Mouse (Mus musculus) forebrain, embryonic 15.5 days (tissue): ENCODE measurements around the gene Aldh3a1. TPM values are rescaled to one million over a fixed set of nuclear protein-coding genes. Genes with fewer than 3 reads are reported as not detected.
"Not testable (repeated sequence)": the region's sequence is repeated elsewhere in the genome, so short reads cannot be mapped to it uniquely, and the experiment has no call there.

Experiments used
- ATAC-seq: fragments of 200-750 bp; cut with Nextera tagmentation; replicated peaks from 2 replicates; pipeline ENCODE4 v1.8.0; 2017; ENCODE audit warnings: mild to moderate bottlenecking, moderate TSS enrichment, moderate library complexity
- H3K27ac ChIP-seq: fragments of 300-500 bp; sonication (generic); replicated peaks from 2 replicates; pipeline ENCODE4 v1.5.1; 2015; ENCODE audit warnings: mild to moderate bottlenecking, inconsistent platforms
- H3K27me3 ChIP-seq: fragments of 300-500 bp; sonication (generic); 2 replicates; pipeline ENCODE4 v1.6.1; 2015; ENCODE audit warnings: inconsistent platforms
- H3K36me3 ChIP-seq: fragments of 300-500 bp; sonication (generic); 2 replicates; pipeline ENCODE4 v1.6.1; 2015; ENCODE audit warnings: mild to moderate bottlenecking, inconsistent platforms
- H3K4me1 ChIP-seq: fragments of 300-500 bp; sonication (generic); 2 replicates; pipeline ENCODE4 v1.6.1; 2015; ENCODE audit warnings: inconsistent platforms
- H3K4me2 ChIP-seq: fragments of 300-500 bp; sonication (generic); replicated peaks from 2 replicates; pipeline ENCODE4 v1.6.1; 2015; ENCODE audit warnings: mild to moderate bottlenecking, inconsistent platforms
- H3K4me3 ChIP-seq: fragments of 300-500 bp; sonication (generic); 2 replicates; pipeline ENCODE4 v1.5.1; 2015; ENCODE audit warnings: mild to moderate bottlenecking, inconsistent platforms
- H3K9ac ChIP-seq: fragments of 300-500 bp; sonication (generic); replicated peaks from 2 replicates; pipeline ENCODE4 v1.6.1; 2015; ENCODE audit warnings: mild to moderate bottlenecking, inconsistent platforms
- H3K9me3 ChIP-seq: fragments of 300-500 bp; sonication (generic); 2 replicates; pipeline ENCODE4 v1.6.1; 2016; ENCODE audit warnings: inconsistent platforms
- WGBS: fragments of 180-500 bp; shearing (Covaris S2); methylation state at CpG from one replicate; pipeline ENCODE4 v1.1.7; 2015; ENCODE audit warnings: mixed read lengths; 5-methylcytosine and 5-hydroxymethylcytosine counted together
- polyA plus RNA-seq: library from polyadenylated mRNA; unstranded; fragments of >200 nt; fragmentation: Nextera tagmentation; extraction: Ambion mirVana; gene quantifications from 2 replicates; pipeline ENCODE4 v1.2.1, GENCODE M21; 2015

The Aldh3a1 gene
- polyA plus RNA-seq, 1 experiment from 2014 or later, result 0.28 TPM

DNA sequence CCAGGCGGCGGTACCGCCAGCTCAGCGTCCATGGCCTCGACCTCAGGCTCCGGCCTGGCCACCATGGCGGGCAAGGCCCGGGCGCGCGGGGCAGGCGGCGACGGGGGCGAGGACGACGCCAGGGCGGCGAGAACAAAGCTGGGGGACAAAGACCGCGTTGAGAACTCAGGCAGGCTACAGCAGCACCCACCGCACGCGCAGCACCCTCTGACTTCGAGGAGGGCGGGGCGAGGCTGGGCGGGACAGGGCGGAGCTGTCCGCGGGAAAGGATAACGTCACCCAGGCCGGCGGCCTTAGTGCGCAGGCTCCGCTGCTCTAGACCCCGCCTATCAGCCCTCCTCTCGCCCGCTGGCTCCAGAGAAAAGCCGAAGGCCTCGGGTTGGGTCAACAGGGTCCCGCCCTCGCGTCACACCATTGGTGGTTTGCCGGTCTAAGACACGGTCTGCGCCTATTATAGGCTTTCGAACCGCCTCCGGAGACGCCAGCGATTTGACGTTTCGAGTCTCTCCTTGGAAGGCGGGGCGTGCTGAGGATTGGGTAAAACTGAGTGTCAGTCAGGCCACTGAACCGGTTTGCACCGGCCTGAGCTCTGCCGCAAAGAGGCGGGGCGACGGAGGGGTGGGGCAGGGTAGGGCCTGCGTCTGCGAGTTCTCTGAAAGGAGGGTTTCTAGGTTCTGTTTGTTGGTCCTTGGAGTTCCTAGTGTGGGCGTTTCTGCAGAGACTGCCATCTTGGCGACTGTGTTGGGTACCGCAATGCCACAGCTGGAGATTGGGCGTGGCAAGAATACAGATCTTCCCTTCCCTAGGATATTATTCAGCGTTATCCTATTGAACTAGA lies 32.3 kb upstream of the Aldh3a1 start, which contains the start of gene Usp22:
Usp22 (minus strand) TSS at position 235 of the 838 bp plus-strand sequence.
- WGBS, result under 1% methylated on average over 64 of the region's 69 CpGs
- no peaks in the 10 kb centered on the region for H3K27me3 ChIP-seq
- peaks cover 38% of the 10 kb centered on the region for H3K4me1 ChIP-seq
- H3K27ac ChIP-seq, result peak within 1 kb of the TSS; percentile 99
- no peaks in the 10 kb centered on the region for H3K36me3 ChIP-seq
- peak within 1 kb of the TSS; percentile 100 for H3K9ac ChIP-seq
- ATAC-seq, result peak; percentile 97
- peak within 1 kb of the TSS; percentile 98 for H3K4me3 ChIP-seq
- no peaks in the 10 kb centered on the region for H3K9me3 ChIP-seq
- peak within 1 kb of the TSS; percentile 56 for H3K4me2 ChIP-seq

DNA sequence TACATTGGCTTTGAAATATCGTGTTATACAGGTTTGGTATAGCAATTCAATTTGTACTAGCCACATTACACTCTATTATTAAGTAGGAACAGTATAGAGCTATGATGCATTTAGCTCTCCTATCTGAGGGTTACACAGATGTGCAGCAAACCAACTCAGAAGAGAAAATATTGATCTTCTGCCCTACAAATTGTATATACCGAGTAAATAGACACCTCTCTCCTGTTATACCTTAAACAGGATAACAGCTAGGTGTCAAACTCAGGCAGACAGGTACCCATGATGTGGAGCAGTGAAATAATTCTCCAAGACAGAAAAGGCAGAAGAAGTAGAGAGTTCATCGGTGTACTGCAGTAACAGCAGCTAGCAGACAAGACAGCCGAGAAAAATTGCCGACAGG lies 31.6 kb upstream of the Aldh3a1 start:
- H3K4me1 ChIP-seq, result peaks cover 35% of the 10 kb centered on the region
- peak overlapping the region; percentile 46 for H3K4me2 ChIP-seq
- peak overlapping the region; percentile 99 for H3K27ac ChIP-seq
- H3K9ac ChIP-seq, result no peak overlapping the region
- WGBS, result 73% methylated on average over 5 of the region's 5 CpGs
- H3K36me3 ChIP-seq, result no peaks in the 10 kb centered on the region
- H3K9me3 ChIP-seq, result no peaks in the 10 kb centered on the region
- no peak overlapping the region; the same call in 1 of the 2 replicates for H3K4me3 ChIP-seq
- H3K27me3 ChIP-seq, result no peaks in the 10 kb centered on the region
- no peak for ATAC-seq

DNA sequence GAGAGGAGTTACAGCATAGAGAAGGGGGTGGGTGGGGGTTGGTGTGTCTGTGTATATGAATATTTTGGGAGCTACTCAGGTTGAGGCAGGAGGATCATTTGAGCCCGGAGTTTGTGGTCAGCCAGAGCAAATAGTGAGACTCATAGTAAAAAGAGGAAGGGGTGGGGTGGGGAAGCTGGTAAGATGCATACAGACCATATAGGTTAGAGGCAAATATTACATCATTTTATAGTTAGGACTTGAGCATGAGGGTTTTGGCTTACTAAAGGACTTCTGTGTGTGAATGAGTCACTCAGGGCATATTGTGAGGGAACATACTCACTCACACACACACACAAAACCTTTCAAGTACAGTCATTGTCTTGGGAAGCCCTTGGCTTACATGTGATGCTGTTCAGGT lies 31.0 kb upstream of the Aldh3a1 start:
- Histone ChIP-seq H3K27ac (peak overlapping the region; percentile 99), H3K4me2 (no peak overlapping the region), H3K27me3 (no peaks in the 10 kb centered on the region), H3K9ac (no peak overlapping the region), H3K4me3 (no peak overlapping the region), H3K4me1 (peaks cover 30% of the 10 kb centered on the region), H3K9me3 (no peaks in the 10 kb centered on the region), H3K36me3 (no peaks in the 10 kb centered on the region)
- WGBS, result 98% methylated on average over 1 of the region's 1 CpGs
- ATAC-seq, result no peak

DNA sequence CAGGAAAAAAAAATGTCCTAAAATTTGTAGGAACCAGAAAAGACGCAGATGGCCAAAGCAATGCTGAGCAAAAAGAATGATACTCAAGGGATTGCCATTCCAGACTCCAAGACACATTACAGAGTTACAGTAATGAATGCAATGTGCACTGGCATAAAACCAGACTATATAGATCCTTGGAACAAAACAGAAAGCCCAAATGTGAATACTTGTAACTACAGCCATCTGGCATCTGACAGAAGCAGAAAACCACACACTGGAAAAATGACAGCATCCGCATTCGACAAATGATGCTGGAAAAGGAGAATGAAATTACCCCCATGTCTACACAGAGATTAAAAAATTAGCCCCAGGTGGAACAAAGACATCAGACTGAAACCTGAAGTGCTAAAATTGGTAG lies 27.0 kb upstream of the Aldh3a1 start:
- ATAC-seq, result no peak
- 0 out of 2 replicates have a peak overlapping the region, but pooled peaks have one; percentile 17 for H3K4me2 ChIP-seq
- 63% methylated on average over 3 of the region's 3 CpGs for WGBS
- no peaks in the 10 kb centered on the region for H3K27me3 ChIP-seq
- H3K9me3 ChIP-seq, result no peaks in the 10 kb centered on the region
- H3K9ac ChIP-seq, result no peak overlapping the region
- peak overlapping the region; percentile 67 for H3K27ac ChIP-seq
- no peak overlapping the region for H3K4me3 ChIP-seq
- H3K4me1 ChIP-seq, result 0 out of 2 replicates have a peak, but pooled peaks cover 7% of the 10 kb centered on the region
- H3K36me3 ChIP-seq, result no peaks in the 10 kb centered on the region

DNA sequence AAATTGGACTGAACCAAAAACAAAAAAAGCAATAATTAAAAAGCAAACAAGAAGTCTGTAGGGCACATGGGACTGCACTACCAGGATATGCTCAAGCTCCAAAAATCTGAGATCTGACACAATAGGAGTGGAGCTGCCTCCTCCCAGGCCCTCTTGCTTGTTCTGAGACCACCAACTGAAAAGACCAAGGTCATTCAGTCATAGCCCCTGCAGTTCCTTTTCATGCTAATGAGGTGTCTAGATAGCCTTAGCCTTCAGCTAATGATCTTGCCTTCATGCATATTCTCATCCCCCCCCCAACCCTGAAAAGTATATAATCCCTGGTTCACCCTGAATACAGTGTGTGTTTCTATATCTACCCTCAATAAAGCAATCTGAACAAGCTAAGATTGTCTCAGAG lies 25.7 kb upstream of the Aldh3a1 start:
- no peaks in the 10 kb centered on the region for H3K9me3 ChIP-seq
- no peak for ATAC-seq
- no peak overlapping the region for H3K27ac ChIP-seq
- no peak overlapping the region for H3K9ac ChIP-seq
- H3K36me3 ChIP-seq, result no peaks in the 10 kb centered on the region
- H3K4me3 ChIP-seq, result no peak overlapping the region
- no peaks in the 10 kb centered on the region for H3K27me3 ChIP-seq
- H3K4me1 ChIP-seq, result 0 out of 2 replicates have a peak, but pooled peaks cover 4% of the 10 kb centered on the region
- no peak overlapping the region for H3K4me2 ChIP-seq

DNA sequence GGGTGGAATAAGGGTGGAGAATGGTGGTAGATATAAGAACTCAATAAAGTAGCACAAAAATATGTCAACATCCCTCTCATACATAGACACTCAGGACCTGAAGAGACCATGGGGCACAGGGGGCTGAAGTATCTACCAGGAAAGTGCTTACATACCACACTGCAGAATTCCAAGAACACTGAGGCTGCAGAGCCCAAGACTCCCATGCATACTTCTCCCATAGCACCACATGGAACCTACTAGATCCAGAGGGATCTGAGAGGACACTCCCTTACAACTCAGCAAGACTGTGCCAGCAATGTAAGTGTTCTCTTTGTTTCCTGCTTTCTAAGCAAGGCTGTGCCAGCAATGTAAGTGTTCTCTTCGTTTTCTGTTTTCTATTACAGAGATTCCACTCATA lies 23.5 kb upstream of the Aldh3a1 start:
- no peak overlapping the region for H3K9ac ChIP-seq
- no peak overlapping the region for H3K4me2 ChIP-seq
- H3K36me3 ChIP-seq, result no peaks in the 10 kb centered on the region
- H3K27me3 ChIP-seq, result no peaks in the 10 kb centered on the region
- 0 out of 2 replicates have a peak, but pooled peaks cover 4% of the 10 kb centered on the region for H3K4me1 ChIP-seq
- H3K4me3 ChIP-seq, result no peak overlapping the region
- H3K27ac ChIP-seq, result no peak overlapping the region
- H3K9me3 ChIP-seq, result no peaks in the 10 kb centered on the region
- ATAC-seq, result no peak
- 85% methylated on average over 1 of the region's 1 CpGs for WGBS

DNA sequence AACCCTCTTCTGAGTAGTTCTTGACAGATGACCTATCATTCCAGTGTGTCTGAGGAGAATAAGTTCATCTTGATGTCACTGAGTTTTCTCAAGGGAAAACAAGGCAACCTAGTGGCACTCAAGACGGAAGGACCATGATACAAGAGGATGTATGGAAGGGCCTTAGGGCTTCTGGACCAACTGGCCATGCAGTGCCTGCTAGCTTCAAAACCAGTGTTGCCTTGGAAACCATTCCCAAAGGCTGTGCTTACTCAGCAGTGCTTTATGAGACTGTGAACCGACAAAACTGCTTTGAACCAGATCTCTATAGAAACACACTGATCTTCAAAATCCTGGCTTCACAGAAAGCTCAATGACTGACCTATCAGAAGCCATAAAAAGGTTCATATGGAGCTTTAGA lies 16.6 kb upstream of the Aldh3a1 start:
- ATAC-seq, result no peak

DNA sequence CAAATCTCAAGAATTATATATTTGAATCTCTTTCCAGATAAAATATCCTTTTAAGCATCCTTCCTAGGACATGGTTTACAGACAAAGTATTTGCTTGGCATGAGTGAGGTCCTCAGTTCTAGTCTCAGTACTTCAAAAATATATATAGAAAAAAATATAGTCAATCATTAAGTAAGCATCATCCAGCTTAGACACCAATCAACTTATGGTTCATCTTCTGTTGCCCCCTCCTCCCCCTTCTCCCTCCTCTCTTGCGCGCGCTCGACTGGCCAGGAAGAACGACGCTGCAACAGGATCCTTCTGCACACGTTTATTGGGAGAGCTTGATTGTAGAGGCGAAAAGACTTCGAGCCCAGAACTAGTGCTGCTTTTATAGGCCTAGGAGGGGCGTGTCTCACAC lies 15.2 kb upstream of the Aldh3a1 start:
- not testable (repeated sequence) for H3K4me1 ChIP-seq, H3K27ac ChIP-seq, H3K4me2 ChIP-seq, ATAC-seq, H3K36me3 ChIP-seq, H3K9me3 ChIP-seq, H3K4me3 ChIP-seq, H3K9ac ChIP-seq, H3K27me3 ChIP-seq
- 90% methylated on average over 7 of the region's 10 CpGs for WGBS

More for the DNA sequence above, 16.6 kb upstream of the Aldh3a1 start:
- Histone ChIP-seq H3K4me3 (no peak overlapping the region), H3K4me1 (no peaks in the 10 kb centered on the region), H3K36me3 (no peaks in the 10 kb centered on the region), H3K27ac (no peak overlapping the region), H3K4me2 (no peak overlapping the region), H3K27me3 (no peaks in the 10 kb centered on the region), H3K9me3 (no peaks in the 10 kb centered on the region), H3K9ac (no peak overlapping the region)
- 56% methylated on average over 2 of the region's 2 CpGs for WGBS

DNA sequence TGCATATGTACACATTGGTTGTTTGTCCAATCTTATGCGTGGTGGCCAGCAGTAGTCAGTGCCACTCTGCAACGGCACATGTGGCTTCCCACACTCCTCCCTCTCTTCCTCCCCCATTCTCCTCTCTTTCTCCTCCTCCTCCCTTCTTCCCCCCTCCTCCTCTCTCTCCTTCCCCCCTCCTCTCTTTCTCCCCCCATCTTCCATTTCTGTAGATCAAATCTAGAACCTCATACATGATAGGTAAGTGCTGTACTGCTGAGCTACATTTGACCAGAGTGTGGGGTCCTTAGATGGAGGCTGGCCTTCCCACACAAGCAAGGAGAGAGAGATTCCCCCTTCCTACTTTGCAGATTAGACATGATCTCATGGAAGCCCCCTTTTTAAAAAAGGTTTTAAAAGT lies 14.6 kb upstream of the Aldh3a1 start:
- no peak for ATAC-seq
- no peaks in the 10 kb centered on the region for H3K4me1 ChIP-seq
- no peak overlapping the region for H3K27ac ChIP-seq
- no peak overlapping the region for H3K9ac ChIP-seq
- no peaks in the 10 kb centered on the region for H3K9me3 ChIP-seq
- H3K27me3 ChIP-seq, result no peaks in the 10 kb centered on the region
- H3K4me2 ChIP-seq, result no peak overlapping the region
- 89% methylated on average over 2 of the region's 2 CpGs for whole genome bisulfite sequencing
- H3K36me3 ChIP-seq, result no peaks in the 10 kb centered on the region
- H3K4me3 ChIP-seq, result no peak overlapping the region

DNA sequence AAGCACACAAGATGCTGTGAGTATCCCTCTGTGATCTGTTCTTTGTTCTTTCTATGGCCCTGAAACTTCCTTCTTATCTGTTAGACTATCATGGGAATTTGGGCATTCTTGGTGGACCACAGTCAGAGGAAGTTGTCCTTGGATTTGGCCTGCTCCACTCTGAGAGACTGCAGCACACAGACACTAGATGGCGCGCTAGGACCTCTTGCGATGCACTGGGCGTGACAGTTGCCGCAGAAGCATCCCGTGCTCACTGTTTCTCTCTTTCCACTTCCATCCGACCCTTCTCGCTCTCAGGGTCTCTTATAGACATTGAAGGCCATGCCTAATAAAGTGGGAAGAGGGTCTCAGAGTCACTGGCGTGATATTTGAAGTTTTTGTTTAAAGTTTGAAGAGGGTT lies 13.9 kb upstream of the Aldh3a1 start:
- H3K27me3 ChIP-seq, result no peaks in the 10 kb centered on the region
- no peak overlapping the region for H3K4me3 ChIP-seq
- H3K4me2 ChIP-seq, result no peak overlapping the region
- no peak overlapping the region for H3K9ac ChIP-seq
- H3K27ac ChIP-seq, result no peak overlapping the region
- H3K4me1 ChIP-seq, result no peaks in the 10 kb centered on the region
- no peaks in the 10 kb centered on the region for H3K36me3 ChIP-seq
- no peaks in the 10 kb centered on the region for H3K9me3 ChIP-seq
- ATAC-seq, result no peak
- 8% methylated on average over 9 of the region's 9 CpGs for WGBS

DNA sequence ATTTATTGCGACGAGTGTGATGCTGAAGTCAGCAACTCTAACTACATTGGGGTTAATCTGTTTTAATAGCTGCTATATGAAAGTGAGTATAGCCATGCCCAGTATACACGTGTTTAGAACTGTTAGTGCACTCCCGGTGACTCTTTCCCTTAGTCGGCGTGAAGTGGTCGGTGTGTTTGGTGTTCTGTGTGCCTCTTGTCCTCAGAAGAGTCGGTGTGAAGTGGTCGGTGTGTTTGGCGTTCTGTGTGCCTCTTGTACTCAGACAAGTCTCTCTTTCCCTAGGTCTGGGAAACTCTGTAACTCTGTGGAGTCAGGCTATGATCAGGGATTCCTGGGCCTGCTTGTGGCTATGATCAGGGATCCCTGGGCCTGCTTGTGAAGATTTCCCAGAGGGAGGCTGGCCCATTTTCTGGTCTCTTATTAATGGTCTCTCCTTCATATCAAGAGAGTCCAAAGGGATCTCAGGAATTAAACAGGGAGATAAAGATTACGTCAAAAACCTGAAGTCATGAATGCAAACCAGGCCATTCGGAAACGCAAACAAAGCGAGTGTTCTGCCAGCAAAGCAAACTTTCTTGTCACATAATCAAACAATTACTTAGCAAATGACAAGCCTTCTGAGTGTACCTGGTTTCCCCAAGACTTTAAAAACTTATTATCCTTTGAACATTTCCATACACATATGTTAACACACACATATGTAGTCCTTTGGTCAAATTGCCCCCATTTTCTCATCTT lies 10.6 kb upstream of the Aldh3a1 start:
- H3K4me3 ChIP-seq, result no peak overlapping the region
- no peaks in the 10 kb centered on the region for H3K4me1 ChIP-seq
- no peak overlapping the region for H3K4me2 ChIP-seq
- WGBS, result 86% methylated on average over 14 of the region's 14 CpGs
- ATAC-seq, result no peak
- H3K9me3 ChIP-seq, result no peaks in the 10 kb centered on the region
- H3K27me3 ChIP-seq, result no peaks in the 10 kb centered on the region
- H3K9ac ChIP-seq, result no peak overlapping the region
- no peak overlapping the region for H3K27ac ChIP-seq
- H3K36me3 ChIP-seq, result no peaks in the 10 kb centered on the region

DNA sequence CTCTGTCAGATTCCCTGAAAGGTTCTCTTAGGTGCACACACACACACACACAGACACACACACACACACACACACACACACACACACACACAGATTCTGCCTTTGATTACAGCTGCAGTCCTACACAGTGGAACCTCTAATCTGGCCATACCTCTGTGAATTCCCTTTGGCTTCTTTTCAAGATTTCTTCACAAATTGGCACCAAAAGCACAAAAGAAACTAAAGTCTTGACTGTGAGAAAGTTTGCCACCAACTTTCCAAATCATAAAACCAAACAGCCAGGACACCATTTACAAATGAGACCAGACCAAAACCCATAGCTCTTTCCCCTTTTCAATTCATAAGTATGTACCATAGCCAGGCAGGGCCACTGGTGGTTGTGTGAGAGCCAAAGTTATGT lies 9.4 kb upstream of the Aldh3a1 start:
- Histone ChIP-seq H3K27me3 (no peaks in the 10 kb centered on the region), H3K4me1 (no peaks in the 10 kb centered on the region), H3K9ac (no peak overlapping the region), H3K4me2 (no peak overlapping the region), H3K9me3 (no peaks in the 10 kb centered on the region), H3K36me3 (no peaks in the 10 kb centered on the region), H3K27ac (no peak overlapping the region), H3K4me3 (no peak overlapping the region)
- no peak for ATAC-seq
